Mouse (Mus musculus) liver, embryonic 12.5 days (tissue): ENCODE results near the gene Gigyf1. TPM values are rescaled to one million over a fixed set of nuclear protein-coding genes. Genes with fewer than 3 reads are reported as not detected.

Source experiments
- ATAC-seq: fragments of 200-750 bp; cut with Nextera tagmentation; 2 replicates; pipeline ENCODE4 v1.8.0; 2017; ENCODE audit warnings: moderate number of reproducible peaks, mild to moderate bottlenecking, moderate library complexity
- H3K27ac ChIP-seq: fragments of 300-500 bp; sonication (generic); 2 replicates; pipeline ENCODE4 v1.5.1; 2016; ENCODE audit warnings: mild to moderate bottlenecking
- H3K27me3 ChIP-seq: fragments of 300-500 bp; sonication (generic); replicated peaks from 2 replicates; pipeline ENCODE4 v1.6.1; 2016; ENCODE audit warnings: mild to moderate bottlenecking, moderate library complexity
- H3K36me3 ChIP-seq: fragments of 300-500 bp; sonication (generic); 2 replicates; pipeline ENCODE4 v1.6.1; 2016; ENCODE audit warnings: mild to moderate bottlenecking, moderate library complexity
- H3K4me1 ChIP-seq: fragments of 300-500 bp; sonication (generic); 2 replicates; pipeline ENCODE4 v1.6.1; 2016
- H3K4me2 ChIP-seq: fragments of 300-500 bp; sonication (generic); 2 replicates; pipeline ENCODE4 v1.6.1; 2016; ENCODE audit warnings: mild to moderate bottlenecking, moderate library complexity
- H3K4me3 ChIP-seq: fragments of 300-500 bp; sonication (generic); 2 replicates; pipeline ENCODE4 v1.5.1; 2016; ENCODE audit warnings: mild to moderate bottlenecking, moderate library complexity
- H3K9ac ChIP-seq: fragments of 300-500 bp; sonication (generic); 2 replicates; pipeline ENCODE4 v1.6.1; 2016; ENCODE audit warnings: mild to moderate bottlenecking, moderate library complexity
- H3K9me3 ChIP-seq: fragments of 300-500 bp; sonication (generic); replicated peaks from 2 replicates; pipeline ENCODE4 v1.6.1; 2016; ENCODE audit warnings: mild to moderate bottlenecking, moderate library complexity
- WGBS: fragments of 180-500 bp; shearing (Covaris S2); methylation state at CpG from one replicate; pipeline ENCODE4 v1.1.7; 2016; ENCODE audit not compliant: insufficient replicate concordance; 5-methylcytosine and 5-hydroxymethylcytosine counted together
- microRNA-seq: library from miRNA; unstranded; fragments of <30 nt; microRNA quantifications from one replicate; pipeline ENCODE4, GENCODE M21; 2017
- polyA plus RNA-seq: library from polyadenylated mRNA; unstranded; fragments of >200 nt; fragmentation: Nextera tagmentation; extraction: Ambion mirVana; gene quantifications from 2 replicates; pipeline ENCODE4 v1.2.1, GENCODE M21; 2016

Gigyf1 gene
- polyA plus RNA-seq, 1 experiment from 2014 or later, result 6.0 TPM

GRCm38 (mm10) chr5:137568223-137568798, 50.0 kb downstream of the Gigyf1 start:
- H3K9me3 ChIP-seq, result no peaks in the 10 kb centered on the region; the same call in 1 of the 2 replicates
- no peak overlapping the region for H3K27ac ChIP-seq
- H3K27me3 ChIP-seq, result peaks cover 15% of the 10 kb centered on the region; the same call in 1 of the 2 replicates
- H3K9ac ChIP-seq, result no peak overlapping the region
- peaks cover 56% of the 10 kb centered on the region for H3K4me1 ChIP-seq
- 71% methylated on average over 8 of the region's 8 CpGs for WGBS
- no peak overlapping the region for H3K4me2 ChIP-seq
- no peak overlapping the region for H3K4me3 ChIP-seq
- no peak for ATAC-seq
- peaks cover 3% of the 10 kb centered on the region for H3K36me3 ChIP-seq

DNA sequence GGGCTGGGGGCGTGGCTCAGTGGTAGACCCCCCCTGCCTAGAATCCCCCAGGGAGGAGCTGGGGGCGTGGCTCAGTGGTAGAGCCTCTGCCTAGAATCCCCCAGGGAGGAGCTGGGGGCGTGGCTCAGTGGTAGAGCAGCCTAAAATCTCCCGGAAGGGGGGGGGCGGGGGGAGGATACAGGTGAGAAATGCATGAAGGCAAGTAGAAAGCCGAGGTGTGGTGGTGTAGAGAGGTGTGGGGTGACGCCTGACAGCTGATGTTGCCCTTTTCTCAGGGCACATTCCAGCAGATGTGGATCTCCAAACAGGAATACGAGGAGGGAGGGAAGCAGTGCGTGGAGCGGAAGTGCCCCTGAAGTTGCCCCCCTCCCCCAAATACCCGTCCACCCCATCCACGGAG, 50.7 kb downstream of the Gigyf1 start:
- Histone ChIP-seq H3K4me3 (peak overlapping the region; percentile 68; the same call in 1 of the 2 replicates), H3K9me3 (no peaks in the 10 kb centered on the region; the same call in 1 of the 2 replicates), H3K9ac (no peak overlapping the region), H3K27me3 (peaks cover 18% of the 10 kb centered on the region; the same call in 1 of the 2 replicates), H3K36me3 (peaks cover 10% of the 10 kb centered on the region), H3K4me2 (peak overlapping the region; percentile 92), H3K4me1 (peaks cover 63% of the 10 kb centered on the region), H3K27ac (peak overlapping the region; percentile 94)
- 58% methylated on average over 12 of the region's 12 CpGs for WGBS
- no peak for ATAC-seq

DNA sequence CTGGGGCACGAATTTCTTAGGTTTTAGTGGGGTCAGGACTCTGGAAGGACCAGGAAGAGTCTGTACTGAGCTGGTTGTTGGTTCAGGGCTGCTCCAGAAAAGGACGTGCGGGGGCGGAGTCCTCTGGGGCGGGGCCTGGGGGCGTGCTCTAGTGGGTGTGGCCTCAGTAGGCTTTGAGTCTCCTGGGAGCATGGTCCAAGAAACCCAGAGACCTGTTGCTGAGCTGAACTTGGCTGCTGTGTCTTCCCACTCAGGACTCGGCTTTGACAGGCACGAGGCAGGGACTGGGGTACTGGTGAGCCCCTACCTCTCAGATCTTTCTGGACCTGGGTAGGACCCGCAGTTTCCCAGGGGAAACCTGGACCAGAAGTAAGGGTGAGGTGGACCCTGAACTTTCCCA, 51.3 kb downstream of the Gigyf1 start, which contains the start of gene Tfr2:
Gene Tfr2 (plus strand): TSS at position 176 of the 400 bp plus-strand sequence.
- Histone ChIP-seq H3K4me3 (peak within 1 kb of the TSS; percentile 68), H3K4me1 (peaks cover 69% of the 10 kb centered on the region)

GRCm38 (mm10) chr5:137570181-137570580, 51.8 kb downstream of the Gigyf1 start:
- Histone ChIP-seq H3K36me3 (peaks cover 22% of the 10 kb centered on the region), H3K4me3 (peak overlapping the region; percentile 68), H3K27ac (peak overlapping the region; percentile 94), H3K4me2 (peak overlapping the region; percentile 92), H3K9ac (peak overlapping the region; percentile 78), H3K4me1 (peaks cover 74% of the 10 kb centered on the region), H3K27me3 (peaks cover 28% of the 10 kb centered on the region; the same call in 1 of the 2 replicates), H3K9me3 (no peaks in the 10 kb centered on the region; the same call in 1 of the 2 replicates)
- 12% methylated on average over 7 of the region's 7 CpGs for WGBS
- no peak for ATAC-seq

More for the DNA sequence above, 51.3 kb downstream of the Gigyf1 start, which contains the start of gene Tfr2:
- peak; percentile 81 for ATAC-seq
- Histone ChIP-seq H3K9ac (peak within 1 kb of the TSS; percentile 78), H3K9me3 (no peaks in the 10 kb centered on the region; the same call in 1 of the 2 replicates), H3K27me3 (peaks cover 24% of the 10 kb centered on the region; the same call in 1 of the 2 replicates), H3K27ac (peak within 1 kb of the TSS; percentile 94), H3K36me3 (peaks cover 16% of the 10 kb centered on the region), H3K4me2 (peak within 1 kb of the TSS; percentile 92)
- 5% methylated on average over 9 of the region's 9 CpGs for WGBS

GRCm38 (mm10) chr5:137570691-137571586, 52.6 kb downstream of the Gigyf1 start:
- Histone ChIP-seq H3K4me1 (peaks cover 74% of the 10 kb centered on the region), H3K27me3 (peaks cover 28% of the 10 kb centered on the region; the same call in 1 of the 2 replicates), H3K9me3 (no peaks in the 10 kb centered on the region; the same call in 1 of the 2 replicates), H3K27ac (peak overlapping the region; percentile 94), H3K4me3 (peak overlapping the region; percentile 68), H3K36me3 (peaks cover 26% of the 10 kb centered on the region), H3K9ac (peak overlapping the region; percentile 78), H3K4me2 (peak overlapping the region; percentile 92)
- 15% methylated on average over 17 of the region's 17 CpGs for WGBS
- ATAC-seq, result peak; percentile 93

DNA sequence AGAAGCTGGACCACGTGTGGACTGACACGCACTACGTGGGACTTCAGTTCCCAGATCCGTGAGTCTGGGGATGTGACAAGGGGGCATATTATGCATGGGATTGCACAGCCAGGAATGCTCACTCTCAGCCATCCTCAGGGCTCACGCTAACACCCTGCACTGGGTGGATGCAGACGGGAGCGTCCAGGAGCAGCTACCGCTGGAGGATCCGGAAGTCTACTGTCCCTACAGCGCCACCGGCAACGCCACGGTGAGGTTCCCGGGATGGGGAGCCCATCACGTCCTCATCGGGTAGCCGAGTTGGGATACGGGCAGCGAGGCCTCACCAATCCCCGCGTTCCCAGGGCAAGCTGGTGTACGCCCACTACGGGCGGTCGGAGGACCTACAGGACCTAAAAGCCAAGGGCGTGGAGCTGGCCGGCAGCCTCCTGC, 56.1 kb downstream of the Gigyf1 start:
- H3K27me3 ChIP-seq, result peaks cover 13% of the 10 kb centered on the region; the same call in 1 of the 2 replicates
- peaks cover 62% of the 10 kb centered on the region for H3K4me1 ChIP-seq
- H3K9me3 ChIP-seq, result no peaks in the 10 kb centered on the region
- H3K36me3 ChIP-seq, result peaks cover 60% of the 10 kb centered on the region
- H3K4me2 ChIP-seq, result peak overlapping the region; percentile 44
- peak overlapping the region; percentile 19; the same call in 1 of the 2 replicates for H3K9ac ChIP-seq
- no peak overlapping the region for H3K27ac ChIP-seq
- 33% methylated on average over 27 of the region's 27 CpGs for WGBS
- ATAC-seq, result no peak
- H3K4me3 ChIP-seq, result peak overlapping the region; percentile 20

Small RNAs within 50 kb of the gene (microRNA-seq; reads per million reads assigned to microRNA genes)
- 1.1 reads per million for gene Mir6418

Other genes with a start within 250 kb of the Gigyf1 start
- gene Ache, start 231.0 kb upstream of the Gigyf1 start, polyA plus RNA-seq, result 23.4 and 26.2 TPM in 2 replicates
- gene Ufsp1, start 223.9 kb upstream of the Gigyf1 start, polyA plus RNA-seq, result 11.9 and 12.5 TPM in 2 replicates
- 125 and 128 TPM in 2 replicates for gene Srrt, start 210.9 kb upstream of the Gigyf1 start, polyA plus RNA-seq
- 16.8 and 18.7 TPM in 2 replicates for gene Trip6, start 204.1 kb upstream of the Gigyf1 start, polyA plus RNA-seq
- 5.0 and 5.8 TPM in 2 replicates for gene Slc12a9, start 185.0 kb upstream of the Gigyf1 start, polyA plus RNA-seq
- gene Ephb4, start 168.4 kb upstream of the Gigyf1 start, polyA plus RNA-seq, result 14.2 and 15.7 TPM in 2 replicates
- 0.29 and 0.31 TPM in 2 replicates for gene Zan, start 41.5 kb upstream of the Gigyf1 start, polyA plus RNA-seq
- 48.4 and 55.3 TPM in 2 replicates for gene Pop7, start 16.0 kb upstream of the Gigyf1 start, polyA plus RNA-seq
- 1.7 and 2.3 TPM in 2 replicates for gene Epo, start 14.7 kb downstream of the Gigyf1 start, polyA plus RNA-seq
- gene Gnb2, start 15.0 kb downstream of the Gigyf1 start, polyA plus RNA-seq, result 215 and 221 TPM in 2 replicates
- not detected in 2 replicates for gene Actl6b, start 35.0 kb downstream of the Gigyf1 start, polyA plus RNA-seq
- gene Tfr2, start 51.3 kb downstream of the Gigyf1 start, polyA plus RNA-seq, result 51.0 and 53.9 TPM in 2 replicates
- 45.5 and 48.4 TPM in 2 replicates for gene Mospd3, start 82.5 kb downstream of the Gigyf1 start, polyA plus RNA-seq
- gene Pcolce, start 95.2 kb downstream of the Gigyf1 start, polyA plus RNA-seq, result 21.1 and 22.1 TPM in 2 replicates
- 0.10 TPM in 1 of 2 replicates, not detected in the other for gene Fbxo24, start 110.5 kb downstream of the Gigyf1 start, polyA plus RNA-seq
- gene Lrch4, start 110.6 kb downstream of the Gigyf1 start, polyA plus RNA-seq, result 33.4 and 36.0 TPM in 2 replicates
- gene Gm20605, start 110.6 kb downstream of the Gigyf1 start, polyA plus RNA-seq, result 7.8 and 9.0 TPM in 2 replicates
- gene Sap25, start 122.8 kb downstream of the Gigyf1 start, polyA plus RNA-seq, result 6.0 and 6.5 TPM in 2 replicates
- 0.05 and 0.07 TPM in 2 replicates for gene Irs3, start 127.2 kb downstream of the Gigyf1 start, polyA plus RNA-seq
- gene Agfg2, start 166.2 kb downstream of the Gigyf1 start, polyA plus RNA-seq, result 44.3 and 47.2 TPM in 2 replicates
- 0.33 and 0.38 TPM in 2 replicates for gene Nyap1, start 223.1 kb downstream of the Gigyf1 start, polyA plus RNA-seq
- 96.0 and 99.2 TPM in 2 replicates for gene Tsc22d4, start 227.2 kb downstream of the Gigyf1 start, polyA plus RNA-seq